Mouse (Mus musculus): Measurements from ENCODE around the gene Atg101. TPM values are rescaled to one million over a fixed set of nuclear protein-coding genes. Genes with fewer than 3 reads are reported as not detected.

Gene Atg101
- polyA plus RNA-seq, 1 experiment: 110 TPM

GRCm38 (mm10) chr15:101292012-101292411, 7.9 kb downstream of the Atg101 start:
- no peaks in the 10 kb centered on the region for H3K27me3 ChIP-seq (ENCODE audit: control insufficient read depth, insufficient read depth, insufficient read length)
- no peak overlapping the region for H3ac ChIP-seq (ENCODE audit: control insufficient read depth, insufficient read length)
- no peak overlapping the region for H3K4me3 ChIP-seq
- TF ChIP-seq REST (IDR thresholded peaks at IDR 0.05; ENCODE audit: insufficient read depth, insufficient read length): no peak
- no peak for TF ChIP-seq SRF (IDR thresholded peaks at IDR 0.05; ENCODE audit: control insufficient read depth, insufficient read length, low read depth)
- TF ChIP-seq MAX (IDR thresholded peaks at IDR 0.05; ENCODE audit: low read depth): no peak
- no peak for TF ChIP-seq USF1 (IDR thresholded peaks at IDR 0.05; ENCODE audit: low read depth)
- TF ChIP-seq TCF12 (IDR thresholded peaks at IDR 0.05; ENCODE audit: insufficient read depth, poor library complexity, severe bottlenecking): no peak
- TF ChIP-seq TCF3 (IDR thresholded peaks at IDR 0.05; ENCODE audit: insufficient read length, low read depth): no peak
- no peak for TF ChIP-seq MYOD1 (IDR thresholded peaks at IDR 0.05; ENCODE audit: control insufficient read depth in 1 of 3, insufficient read length in 2 of 3, low read depth in 2 of 3)
- no peak for TF ChIP-seq MYOG (IDR thresholded peaks at IDR 0.05; ENCODE audit: control insufficient read depth in 1 of 3, insufficient read depth in 1 of 3, insufficient read length in 2 of 3, low read depth in 2 of 3)
- TF ChIP-seq POLR2A (IDR thresholded peaks at IDR 0.05; ENCODE audit: insufficient read length, low read depth): no peak
- TF ChIP-seq POLR2AphosphoS2 (IDR thresholded peaks at IDR 0.05; ENCODE audit: insufficient read length, low read depth): no peak
- no peak for TF ChIP-seq CEBPB (IDR thresholded peaks at IDR 0.05; ENCODE audit: insufficient read depth, poor library complexity, severe bottlenecking)
- TF ChIP-seq E2F4 (IDR thresholded peaks at IDR 0.05; ENCODE audit: insufficient read depth): no peak
- no peak overlapping the region for H3K4me2 ChIP-seq (ENCODE audit: low read depth)
- no peaks in the 10 kb centered on the region for H3K79me2 ChIP-seq (ENCODE audit: control insufficient read depth, insufficient read depth)
- H3K36me3 ChIP-seq (ENCODE audit: control insufficient read depth, insufficient read depth): peaks cover 39% of the 10 kb centered on the region

- no peaks in the 10 kb centered on the region for H3K79me2 ChIP-seq (ENCODE audit: control insufficient read depth, insufficient read depth)
- no peak for TF ChIP-seq MYOD1 (IDR thresholded peaks at IDR 0.05; ENCODE audit: control insufficient read depth in 1 of 3, insufficient read length in 2 of 3, low read depth in 2 of 3)
- no peaks in the 10 kb centered on the region for H3K27me3 ChIP-seq (ENCODE audit: control insufficient read depth, insufficient read depth, insufficient read length)
- H3K4me2 ChIP-seq (ENCODE audit: low read depth): no peak within 1 kb of the TSS
- peaks cover 28% of the 10 kb centered on the region for H3K36me3 ChIP-seq (ENCODE audit: control insufficient read depth, insufficient read depth)
- no peak within 1 kb of the TSS for H3K4me3 ChIP-seq
- H3ac ChIP-seq (ENCODE audit: control insufficient read depth, insufficient read length): no peak within 1 kb of the TSS
Measured at GRCm38 (mm10) chr15:101293025-101293621, 9.1 kb downstream of the Atg101 start, which contains the start of gene 6030408B16Rik. Gene 6030408B16Rik, plus strand, starts transcription at chr15:101293212.

- Histone ChIP-seq H3K27me3 (ENCODE audit: control insufficient read depth, insufficient read depth, insufficient read length) (no peaks in the 10 kb centered on the region), H3K79me2 (ENCODE audit: control insufficient read depth, insufficient read depth) (no peaks in the 10 kb centered on the region), H3ac (ENCODE audit: control insufficient read depth, insufficient read length) (no peak overlapping the region), H3K4me2 (ENCODE audit: low read depth) (no peak overlapping the region), H3K36me3 (ENCODE audit: control insufficient read depth, insufficient read depth) (peaks cover 18% of the 10 kb centered on the region), H3K4me3 (no peak overlapping the region)
- TF ChIP-seq POLR2A (IDR thresholded peaks at IDR 0.05; ENCODE audit: insufficient read length, low read depth): no peak
- TF ChIP-seq MAX (IDR thresholded peaks at IDR 0.05; ENCODE audit: low read depth): no peak
- TF ChIP-seq USF1 (IDR thresholded peaks at IDR 0.05; ENCODE audit: low read depth): no peak
- no peak for TF ChIP-seq TCF3 (IDR thresholded peaks at IDR 0.05; ENCODE audit: insufficient read length, low read depth)
- no peak for TF ChIP-seq POLR2AphosphoS2 (IDR thresholded peaks at IDR 0.05; ENCODE audit: insufficient read length, low read depth)
- TF ChIP-seq TCF12 (IDR thresholded peaks at IDR 0.05; ENCODE audit: insufficient read depth, poor library complexity, severe bottlenecking): no peak
- no peak for TF ChIP-seq SRF (IDR thresholded peaks at IDR 0.05; ENCODE audit: control insufficient read depth, insufficient read length, low read depth)
Measured at GRCm38 (mm10) chr15:101294028-101294894, 10.2 kb downstream of the Atg101 start.

- no peak overlapping the region for H3ac ChIP-seq (ENCODE audit: control insufficient read depth, insufficient read length)
- H3K4me3 ChIP-seq: no peak overlapping the region
- TF ChIP-seq TCF12 (IDR thresholded peaks at IDR 0.05; ENCODE audit: insufficient read depth, poor library complexity, severe bottlenecking): no peak
- TF ChIP-seq USF1 (IDR thresholded peaks at IDR 0.05; ENCODE audit: low read depth): no peak
- TF ChIP-seq MAX (IDR thresholded peaks at IDR 0.05; ENCODE audit: low read depth): no peak
- TF ChIP-seq MYOG (IDR thresholded peaks at IDR 0.05; ENCODE audit: control insufficient read depth in 1 of 3, insufficient read depth in 1 of 3, insufficient read length in 2 of 3, low read depth in 2 of 3): no peak
- no peak for TF ChIP-seq CEBPB (IDR thresholded peaks at IDR 0.05; ENCODE audit: insufficient read depth, poor library complexity, severe bottlenecking)
- TF ChIP-seq SRF (IDR thresholded peaks at IDR 0.05; ENCODE audit: control insufficient read depth, insufficient read length, low read depth): no peak
- no peak for TF ChIP-seq POLR2A (IDR thresholded peaks at IDR 0.05; ENCODE audit: insufficient read length, low read depth)
- no peak for TF ChIP-seq REST (IDR thresholded peaks at IDR 0.05; ENCODE audit: insufficient read depth, insufficient read length)
- TF ChIP-seq TCF3 (IDR thresholded peaks at IDR 0.05; ENCODE audit: insufficient read length, low read depth): no peak
- no peak for TF ChIP-seq POLR2AphosphoS2 (IDR thresholded peaks at IDR 0.05; ENCODE audit: insufficient read length, low read depth)
- TF ChIP-seq E2F4 (IDR thresholded peaks at IDR 0.05; ENCODE audit: insufficient read depth): no peak
- no peak for TF ChIP-seq MYOD1 (IDR thresholded peaks at IDR 0.05; ENCODE audit: control insufficient read depth in 1 of 3, insufficient read length in 2 of 3, low read depth in 2 of 3)
- no peaks in the 10 kb centered on the region for H3K79me2 ChIP-seq (ENCODE audit: control insufficient read depth, insufficient read depth)
- no peak overlapping the region for H3K4me2 ChIP-seq (ENCODE audit: low read depth)
- H3K36me3 ChIP-seq (ENCODE audit: control insufficient read depth, insufficient read depth): peaks cover 9% of the 10 kb centered on the region
- no peaks in the 10 kb centered on the region for H3K27me3 ChIP-seq (ENCODE audit: control insufficient read depth, insufficient read depth, insufficient read length)
Measured at GRCm38 (mm10) chr15:101295106-101295505, 11.0 kb downstream of the Atg101 start.
